Mouse (Mus musculus): Measurements from ENCODE around the gene Raver2.

DNA sequence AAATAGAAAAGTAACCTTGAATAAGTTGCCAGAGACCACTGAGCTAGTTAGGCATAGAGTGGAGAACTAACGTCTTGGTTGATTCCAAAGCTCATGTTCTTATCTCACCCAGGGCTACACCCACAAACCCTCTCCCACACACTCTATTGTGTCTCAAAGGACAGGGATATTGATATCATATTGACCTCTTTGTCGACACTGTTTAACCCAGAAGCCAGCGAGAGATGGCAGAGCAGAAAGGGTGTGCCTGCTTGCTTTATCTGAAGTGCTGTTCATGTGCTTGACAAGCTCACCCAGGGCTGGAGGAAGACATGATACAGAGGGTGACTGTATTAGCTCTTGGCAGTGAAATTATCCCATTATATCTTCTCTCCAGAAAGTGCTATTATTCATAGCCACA lies 11.2 kb downstream of the Raver2 start:
- TF ChIP-seq GATA1 (IDR thresholded peaks at IDR 0.05; ENCODE audit: borderline replicate concordance, low read length) (no peak), FLI1 (IDR thresholded peaks at IDR 0.05; ENCODE audit: low read length) (no peak)

Data from megakaryocyte, embryonic 14.5 days (primary cell).